Mouse (Mus musculus) C2C12 (cell line): ENCODE results near the gene Col13a1. TPM values are rescaled to one million over a fixed set of nuclear protein-coding genes. Genes with fewer than 3 reads are reported as not detected.

ENCODE experiments used
- H3K27me3 ChIP-seq: one replicate; pipeline ENCODE4 v1.6.1; 2011; ENCODE audit not compliant: control insufficient read depth, insufficient read depth, insufficient read length
- H3K36me3 ChIP-seq: one replicate; pipeline ENCODE4 v1.6.1; 2011; ENCODE audit not compliant: control insufficient read depth, insufficient read depth
- H3K4me3 ChIP-seq: one replicate; pipeline ENCODE4 v1.5.1; 2011; ENCODE audit warnings: mild to moderate bottlenecking, control low read depth; ENCODE audit not compliant: poor library complexity, insufficient read depth, severe bottlenecking
- H3K79me2 ChIP-seq: one replicate; pipeline ENCODE4 v1.6.1; 2011; ENCODE audit not compliant: control insufficient read depth, insufficient read depth
- H3K79me3 ChIP-seq: one replicate; pipeline ENCODE4 v1.6.1; 2011; ENCODE audit warnings: low read depth, control low read depth
- H3ac ChIP-seq: one replicate; pipeline ENCODE3; 2011; ENCODE audit warnings: low read depth; ENCODE audit not compliant: control insufficient read depth, insufficient read length
- CEBPB ChIP-seq: IDR thresholded peaks from one replicate; pipeline ENCODE4 v1.6.1; 2011; ENCODE audit warnings: low read depth, mild to moderate bottlenecking, control low read depth, moderate library complexity
- CTCF ChIP-seq: IDR thresholded peaks from one replicate; pipeline ENCODE4 v1.5.1; 2011; ENCODE audit not compliant: control insufficient read depth, insufficient read depth, insufficient read length
- FOSL1 ChIP-seq: IDR thresholded peaks from one replicate; pipeline ENCODE4 v1.8.0; 2011; ENCODE audit warnings: mild to moderate bottlenecking, low read length; ENCODE audit not compliant: poor library complexity, insufficient read depth, severe bottlenecking
- MAX ChIP-seq: IDR thresholded peaks from one replicate; pipeline ENCODE4 v1.6.1; 2011; ENCODE audit warnings: mild to moderate bottlenecking, control low read depth
- MYOD1 ChIP-seq: IDR thresholded peaks from one replicate; pipeline ENCODE4 v1.6.1; 2011; ENCODE audit warnings: low read depth; ENCODE audit not compliant: control insufficient read depth, insufficient read length
- MYOG ChIP-seq: IDR thresholded peaks from one replicate; pipeline ENCODE4 v1.6.1; 2011; ENCODE audit not compliant: control insufficient read depth, insufficient read length; ENCODE audit errors: extremely low read depth
- USF1 ChIP-seq: IDR thresholded peaks from one replicate; pipeline ENCODE4 v1.6.1; 2011; ENCODE audit warnings: low read depth, mild to moderate bottlenecking, control low read depth, moderate library complexity
- polyA plus RNA-seq: library from polyadenylated mRNA; unstranded; fragments of >200 nt; fragmentation: generic; extraction: Trizol; gene quantifications from one replicate; pipeline ENCODE4 v1.2.1, GENCODE M21; 2012; ENCODE audit warnings: missing spikeins

Gene Col13a1
- polyA plus RNA-seq, 1 experiment = not detected

DNA sequence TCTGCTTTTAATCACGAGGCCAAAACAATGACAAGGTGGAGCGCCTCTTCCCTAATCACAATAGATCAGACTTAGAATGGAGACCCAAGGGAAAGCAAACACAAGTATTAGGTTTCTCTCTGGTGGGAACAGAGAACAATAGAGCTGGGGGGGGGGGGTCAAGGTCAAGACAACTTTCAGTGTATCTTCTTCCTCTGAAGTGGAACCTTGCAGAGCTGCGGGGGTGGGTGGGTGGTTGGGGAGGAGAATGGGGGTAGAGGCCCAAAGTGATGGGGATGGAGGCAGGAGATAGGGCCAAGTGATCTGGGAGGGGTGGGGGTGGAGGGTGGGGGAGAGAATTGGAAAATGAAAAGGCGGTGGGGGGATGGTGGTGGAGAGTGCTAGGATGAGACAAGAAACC lies 149.9 kb downstream of the Col13a1 start:
- no peak for TF ChIP-seq MYOG
- TF ChIP-seq USF1 = no peak
- TF ChIP-seq FOSL1 = no peak
- TF ChIP-seq CTCF = no peak
- no peak for TF ChIP-seq MAX
- no peak for TF ChIP-seq MYOD1
- TF ChIP-seq CEBPB = no peak
- Histone ChIP-seq H3K79me2 (no peaks in the 10 kb centered on the region), H3K36me3 (no peaks in the 10 kb centered on the region), H3K79me3 (no peaks in the 10 kb centered on the region), H3ac (no peak overlapping the region), H3K27me3 (peaks cover 19% of the 10 kb centered on the region), H3K4me3 (no peak overlapping the region)

DNA sequence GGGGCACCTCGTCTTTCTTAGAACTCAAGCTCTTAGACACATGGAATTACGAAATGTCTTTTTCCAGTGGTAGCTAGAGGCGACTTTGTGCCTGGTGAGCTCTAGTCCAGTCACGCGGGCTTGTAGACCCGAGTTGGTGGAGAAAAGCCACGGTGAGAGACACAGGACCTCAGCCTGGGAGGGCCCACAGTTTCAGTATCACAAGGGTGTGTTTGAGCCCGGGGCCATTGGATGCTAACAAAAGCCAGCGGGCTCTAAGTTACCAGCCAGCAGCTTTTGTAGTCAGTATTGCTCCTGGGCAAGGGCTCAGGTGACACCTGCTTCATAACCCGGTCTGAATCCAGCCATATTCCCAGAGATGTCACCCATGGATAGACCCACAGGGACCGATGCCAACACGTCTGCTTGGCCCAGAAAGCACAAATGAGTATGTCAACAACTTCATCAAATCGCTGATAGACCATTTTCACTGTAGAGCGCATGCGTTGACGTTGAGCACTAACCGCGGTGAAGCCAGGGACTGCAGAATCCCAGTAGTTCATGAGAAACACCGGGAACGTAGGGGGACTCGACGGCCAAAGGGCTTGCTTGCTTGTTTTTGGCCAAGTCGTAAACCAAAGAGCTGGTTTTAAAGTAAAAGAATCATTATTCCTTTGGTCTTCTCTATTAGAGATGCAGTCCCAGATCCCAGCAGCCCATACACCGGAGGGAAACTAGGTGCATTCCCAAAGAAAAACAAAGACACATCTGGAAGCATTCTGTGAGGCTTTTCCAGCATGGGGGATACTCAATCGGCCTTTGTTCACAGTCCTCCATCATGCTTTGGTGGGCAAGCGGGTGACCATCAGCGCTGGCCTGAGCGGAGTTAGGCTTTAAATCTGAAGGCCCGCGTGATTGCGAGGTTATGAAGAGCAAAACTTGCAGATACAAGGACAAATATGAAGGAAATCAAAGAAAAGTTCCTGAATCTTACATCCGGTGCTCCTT lies 150.7 kb downstream of the Col13a1 start:
- H3K4me3 ChIP-seq = no peak overlapping the region
- TF ChIP-seq USF1 = no peak
- TF ChIP-seq CEBPB = no peak
- no peak for TF ChIP-seq CTCF
- no peak for TF ChIP-seq MAX
- TF ChIP-seq MYOD1 = no peak
- TF ChIP-seq MYOG = no peak
- TF ChIP-seq FOSL1 = no peak
- H3ac ChIP-seq = no peak overlapping the region
- no peaks in the 10 kb centered on the region for H3K36me3 ChIP-seq
- peaks cover 19% of the 10 kb centered on the region for H3K27me3 ChIP-seq
- no peaks in the 10 kb centered on the region for H3K79me3 ChIP-seq
- no peaks in the 10 kb centered on the region for H3K79me2 ChIP-seq

DNA sequence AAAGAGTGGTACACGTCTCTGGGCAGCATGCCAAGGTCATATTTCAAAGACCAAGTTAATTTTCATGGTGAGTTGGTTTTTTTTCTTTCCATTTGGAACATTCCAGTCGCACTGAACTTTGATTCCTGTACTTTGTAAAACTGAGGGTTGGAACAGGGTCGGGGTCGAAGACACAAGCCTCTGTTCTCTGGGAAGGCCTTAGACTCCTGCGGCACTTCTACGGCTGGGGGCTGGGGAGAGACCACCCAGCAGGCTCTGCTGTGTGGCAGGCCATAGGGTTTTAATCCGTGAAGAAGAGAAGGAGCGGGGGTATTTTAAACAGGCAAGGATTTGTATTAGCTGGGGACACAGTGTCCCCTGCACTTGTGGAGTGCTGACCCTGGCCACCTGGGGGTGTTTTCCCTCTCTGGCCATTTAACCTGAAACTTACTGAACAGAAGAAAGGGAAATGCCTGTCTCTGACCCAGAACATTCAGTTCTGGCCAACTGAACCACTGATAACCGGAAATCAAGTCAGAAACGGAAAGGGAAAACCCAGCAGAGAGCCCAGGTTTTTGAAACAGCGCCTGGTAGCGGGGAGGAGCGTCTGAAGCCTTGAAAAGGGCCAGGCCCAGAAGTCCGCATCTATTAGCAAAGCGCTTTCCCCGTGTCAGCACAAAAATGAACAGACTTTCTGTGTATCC lies 152.0 kb downstream of the Col13a1 start:
- Histone ChIP-seq H3K4me3 (no peak overlapping the region), H3K79me3 (no peaks in the 10 kb centered on the region), H3ac (no peak overlapping the region), H3K79me2 (no peaks in the 10 kb centered on the region), H3K36me3 (no peaks in the 10 kb centered on the region), H3K27me3 (peaks cover 16% of the 10 kb centered on the region)
- TF ChIP-seq USF1 (no peak), CEBPB (no peak), MYOD1 (no peak), CTCF (no peak), MYOG (no peak), MAX (no peak), FOSL1 (no peak)

DNA sequence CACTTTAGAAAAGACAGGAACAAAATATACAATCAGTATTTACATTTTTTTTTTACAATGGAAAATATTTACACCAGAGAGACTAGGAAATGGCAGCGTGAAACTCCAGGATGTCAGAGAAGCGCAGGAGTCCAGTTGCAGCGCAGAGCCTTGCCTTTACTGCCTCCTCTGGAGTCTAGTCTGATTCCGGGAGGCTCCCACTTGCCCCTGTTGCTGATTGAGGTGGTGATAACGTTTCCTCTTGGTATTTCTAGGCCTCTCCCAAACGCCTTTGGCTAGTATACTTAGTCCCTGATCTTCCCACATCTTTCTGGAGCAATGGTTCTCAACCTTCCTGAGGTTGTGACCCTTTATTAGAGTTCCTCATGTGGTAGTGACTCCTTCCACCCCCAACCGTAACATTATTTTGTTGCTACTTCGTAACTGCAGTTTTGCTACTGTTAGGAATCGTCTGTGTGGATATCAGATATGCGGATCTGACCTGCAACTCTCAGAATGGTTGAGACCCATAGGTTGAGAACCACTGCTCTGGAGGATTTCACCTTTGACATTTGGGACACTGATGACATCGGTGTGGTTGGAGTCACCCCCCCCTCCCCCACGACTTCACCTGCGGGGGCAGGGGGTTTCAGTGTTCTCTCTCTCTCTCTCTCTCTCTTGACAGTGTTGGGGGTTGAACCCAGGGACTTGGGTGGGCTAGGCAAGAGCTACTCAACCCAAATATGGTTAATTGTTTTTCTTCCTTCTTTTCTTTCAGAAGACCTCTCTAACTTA lies 152.7 kb downstream of the Col13a1 start:
- no peak for TF ChIP-seq CTCF
- TF ChIP-seq MYOD1 = no peak
- no peak for TF ChIP-seq MAX
- no peak for TF ChIP-seq USF1
- TF ChIP-seq MYOG = no peak
- no peak for TF ChIP-seq FOSL1
- no peak for TF ChIP-seq CEBPB
- Histone ChIP-seq H3K36me3 (no peaks in the 10 kb centered on the region), H3K4me3 (no peak overlapping the region)

DNA sequence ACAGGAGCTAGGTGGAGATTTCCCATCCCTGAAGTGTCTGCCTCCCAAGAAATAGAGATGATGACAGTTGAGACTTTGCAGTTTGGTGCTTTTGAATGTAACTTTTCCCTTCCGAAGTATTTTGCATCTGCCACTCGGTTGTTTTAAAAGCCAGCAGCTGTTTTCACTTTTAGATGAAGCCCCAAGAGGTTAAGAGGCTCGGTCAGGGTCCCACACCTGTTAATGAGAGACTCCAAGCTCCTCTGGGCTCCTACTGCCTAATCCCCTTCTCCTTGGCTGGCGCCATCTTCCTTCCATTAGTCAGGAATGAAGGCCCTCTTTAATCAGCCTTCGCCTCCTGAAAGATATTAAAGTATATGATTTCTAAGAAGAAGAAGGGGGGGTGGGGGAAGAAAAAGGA lies 153.4 kb downstream of the Col13a1 start:
- Histone ChIP-seq H3K36me3 (no peaks in the 10 kb centered on the region), H3K79me2 (no peaks in the 10 kb centered on the region), H3ac (no peak overlapping the region), H3K27me3 (peaks cover 15% of the 10 kb centered on the region), H3K79me3 (no peaks in the 10 kb centered on the region), H3K4me3 (no peak overlapping the region)
- no peak for TF ChIP-seq MYOD1
- no peak for TF ChIP-seq CEBPB
- no peak for TF ChIP-seq MYOG

More for the DNA sequence above, 152.7 kb downstream of the Col13a1 start:
- H3K27me3 ChIP-seq = peaks cover 15% of the 10 kb centered on the region
- H3K79me3 ChIP-seq = no peaks in the 10 kb centered on the region
- no peaks in the 10 kb centered on the region for H3K79me2 ChIP-seq
- no peak overlapping the region for H3ac ChIP-seq
